Mouse (Mus musculus) heart, embryonic 15.5 days (tissue): Measurements from ENCODE around the gene Nrip2. TPM values are rescaled to one million over a fixed set of nuclear protein-coding genes. Genes with fewer than 3 reads are reported as not detected.

Experiments used
- ATAC-seq: fragments of 200-750 bp; cut with Nextera tagmentation; replicated peaks from 2 replicates; pipeline ENCODE4 v1.8.0; 2017; ENCODE audit warnings: low read depth, moderate TSS enrichment; ENCODE audit not compliant: insufficient number of reproducible peaks, insufficient read depth, low FRiP score
- H3K27ac ChIP-seq: fragments of 300-500 bp; sonication (generic); 2 replicates; pipeline ENCODE4 v1.5.1; 2015; ENCODE audit warnings: mild to moderate bottlenecking, inconsistent platforms
- H3K27me3 ChIP-seq: fragments of 300-500 bp; sonication (generic); 2 replicates; pipeline ENCODE4 v1.6.1; 2015; ENCODE audit warnings: inconsistent platforms
- H3K36me3 ChIP-seq: fragments of 300-500 bp; sonication (generic); 2 replicates; pipeline ENCODE4 v1.6.1; 2015; ENCODE audit warnings: mild to moderate bottlenecking, inconsistent platforms
- H3K4me1 ChIP-seq: fragments of 300-500 bp; sonication (generic); replicated peaks from 2 replicates; pipeline ENCODE4 v1.6.1; 2015; ENCODE audit warnings: inconsistent platforms
- H3K4me2 ChIP-seq: fragments of 300-500 bp; sonication (generic); 2 replicates; pipeline ENCODE4 v1.6.1; 2015; ENCODE audit warnings: inconsistent platforms, mild to moderate bottlenecking, moderate library complexity
- H3K4me3 ChIP-seq: fragments of 300-500 bp; sonication (generic); 2 replicates; pipeline ENCODE4 v1.5.1; 2015; ENCODE audit warnings: mild to moderate bottlenecking, inconsistent platforms
- H3K9ac ChIP-seq: fragments of 300-500 bp; sonication (generic); 2 replicates; pipeline ENCODE4 v1.6.1; 2015; ENCODE audit warnings: mild to moderate bottlenecking, inconsistent platforms
- H3K9me3 ChIP-seq: fragments of 300-500 bp; sonication (generic); replicated peaks from 2 replicates; pipeline ENCODE4 v1.6.1; 2016; ENCODE audit warnings: inconsistent platforms
- WGBS: fragments of 180-500 bp; shearing (Covaris S2); methylation state at CpG from one replicate; pipeline ENCODE4 v1.1.7; 2015; ENCODE audit warnings: mixed read lengths; 5-methylcytosine and 5-hydroxymethylcytosine counted together
- polyA plus RNA-seq: library from polyadenylated mRNA; unstranded; fragments of >200 nt; fragmentation: Nextera tagmentation; extraction: Ambion mirVana; gene quantifications from 2 replicates; pipeline ENCODE4 v1.2.1, GENCODE M21; 2015

Gene Nrip2
- polyA plus RNA-seq, 1 experiment from 2014 or later = 2.3 TPM

- Histone ChIP-seq H3K27ac (no peak overlapping the region), H3K36me3 (no peaks in the 10 kb centered on the region), H3K4me3 (no peak overlapping the region), H3K4me2 (no peak overlapping the region), H3K4me1 (peaks cover 13% of the 10 kb centered on the region), H3K9ac (no peak overlapping the region), H3K27me3 (no peaks in the 10 kb centered on the region), H3K9me3 (no peaks in the 10 kb centered on the region)
- WGBS = 74% methylated on average over 7 of the region's 7 CpGs
- no peak for ATAC-seq
Observed at GRCm38 (mm10) chr6:128397574-128398261, 1.4 kb upstream of the Nrip2 start.

- Histone ChIP-seq H3K4me2 (peak overlapping the region; percentile 60), H3K27me3 (no peaks in the 10 kb centered on the region), H3K4me1 (peaks cover 15% of the 10 kb centered on the region), H3K9me3 (no peaks in the 10 kb centered on the region), H3K9ac (peak overlapping the region; percentile 41; the same call in 1 of the 2 replicates), H3K27ac (peak overlapping the region; percentile 2; the same call in 1 of the 2 replicates), H3K36me3 (no peaks in the 10 kb centered on the region), H3K4me3 (peak overlapping the region; percentile 34)
- WGBS = 13% methylated on average over 13 of the region's 21 CpGs
- ATAC-seq = peak; percentile 29; the same call in 1 of the 2 replicates
Observed at GRCm38 (mm10) chr6:128399421-128400185, 507 bp downstream of the Nrip2 start.

- H3K27ac ChIP-seq = no peak overlapping the region
- peaks cover 13% of the 10 kb centered on the region for H3K4me1 ChIP-seq
- H3K9me3 ChIP-seq = no peaks in the 10 kb centered on the region
- H3K9ac ChIP-seq = no peak overlapping the region
- H3K36me3 ChIP-seq = peaks cover 20% of the 10 kb centered on the region
- WGBS = 49% methylated on average over 5 of the region's 5 CpGs
- no peaks in the 10 kb centered on the region for H3K27me3 ChIP-seq
- no peak overlapping the region for H3K4me2 ChIP-seq
- no peak for ATAC-seq
- H3K4me3 ChIP-seq = no peak overlapping the region
Observed at GRCm38 (mm10) chr6:128404708-128405107, 5.6 kb downstream of the Nrip2 start.

GRCm38 (mm10) chr6:128408544-128409125, 9.5 kb downstream of the Nrip2 start:
- Histone ChIP-seq H3K9me3 (no peaks in the 10 kb centered on the region), H3K9ac (no peak overlapping the region), H3K27me3 (no peaks in the 10 kb centered on the region), H3K4me3 (no peak overlapping the region), H3K4me1 (peaks cover 5% of the 10 kb centered on the region; the same call in 1 of the 2 replicates), H3K36me3 (peaks cover 51% of the 10 kb centered on the region), H3K4me2 (no peak overlapping the region), H3K27ac (no peak overlapping the region)
- no peak for ATAC-seq
- 86% methylated on average over 7 of the region's 7 CpGs for WGBS

GRCm38 (mm10) chr6:128410305-128410704, 11.2 kb downstream of the Nrip2 start:
- Histone ChIP-seq H3K4me2 (no peak overlapping the region), H3K4me1 (no peaks in the 10 kb centered on the region), H3K27me3 (no peaks in the 10 kb centered on the region), H3K9me3 (no peaks in the 10 kb centered on the region), H3K9ac (no peak overlapping the region), H3K36me3 (peaks cover 51% of the 10 kb centered on the region), H3K4me3 (no peak overlapping the region), H3K27ac (no peak overlapping the region)
- no peak for ATAC-seq
- 92% methylated on average over 13 of the region's 13 CpGs for WGBS

GRCm38 (mm10) chr6:128411115-128411514, 12.0 kb downstream of the Nrip2 start:
- H3K27ac ChIP-seq = no peak overlapping the region
- no peak for ATAC-seq
- H3K4me3 ChIP-seq = no peak overlapping the region
- H3K9ac ChIP-seq = no peak overlapping the region
- 22% methylated on average over 3 of the region's 3 CpGs for WGBS
- no peaks in the 10 kb centered on the region for H3K9me3 ChIP-seq
- H3K36me3 ChIP-seq = peaks cover 51% of the 10 kb centered on the region
- no peaks in the 10 kb centered on the region for H3K27me3 ChIP-seq
- no peak overlapping the region for H3K4me2 ChIP-seq
- H3K4me1 ChIP-seq = no peaks in the 10 kb centered on the region

- ATAC-seq = no peak
- H3K4me2 ChIP-seq = no peak overlapping the region
- no peak overlapping the region for H3K27ac ChIP-seq
- no peaks in the 10 kb centered on the region for H3K4me1 ChIP-seq
- no peaks in the 10 kb centered on the region for H3K9me3 ChIP-seq
- H3K4me3 ChIP-seq = no peak overlapping the region
- no peaks in the 10 kb centered on the region for H3K27me3 ChIP-seq
- 83% methylated on average over 5 of the region's 5 CpGs for WGBS
- H3K36me3 ChIP-seq = peaks cover 18% of the 10 kb centered on the region
- H3K9ac ChIP-seq = no peak overlapping the region
Observed at GRCm38 (mm10) chr6:128416169-128416568, 17.1 kb downstream of the Nrip2 start.

- 89% methylated on average over 1 of the region's 1 CpGs for WGBS
- H3K36me3 ChIP-seq = peaks cover 3% of the 10 kb centered on the region; the same call in 1 of the 2 replicates
- no peak overlapping the region for H3K27ac ChIP-seq
- no peak overlapping the region for H3K4me3 ChIP-seq
- H3K9me3 ChIP-seq = no peaks in the 10 kb centered on the region
- no peaks in the 10 kb centered on the region for H3K27me3 ChIP-seq
- no peak for ATAC-seq
- H3K4me2 ChIP-seq = no peak overlapping the region
- H3K4me1 ChIP-seq = no peaks in the 10 kb centered on the region
- H3K9ac ChIP-seq = no peak overlapping the region
Observed at GRCm38 (mm10) chr6:128418076-128418475, 19.0 kb downstream of the Nrip2 start.

- no peaks in the 10 kb centered on the region for H3K27me3 ChIP-seq
- H3K9me3 ChIP-seq = no peaks in the 10 kb centered on the region
- H3K36me3 ChIP-seq = no peaks in the 10 kb centered on the region
- H3K9ac ChIP-seq = no peak overlapping the region
- no peak overlapping the region for H3K4me3 ChIP-seq
- 44% methylated on average over 2 of the region's 2 CpGs for WGBS
- ATAC-seq = no peak
- peak overlapping the region; percentile 2; the same call in 1 of the 2 replicates for H3K27ac ChIP-seq
- H3K4me2 ChIP-seq = no peak overlapping the region
- H3K4me1 ChIP-seq = peaks cover 7% of the 10 kb centered on the region
Observed at GRCm38 (mm10) chr6:128421036-128421435, 21.9 kb downstream of the Nrip2 start.

GRCm38 (mm10) chr6:128421480-128421879, 22.4 kb downstream of the Nrip2 start:
- H3K27ac ChIP-seq = 0 out of 2 replicates have a peak overlapping the region, but pooled peaks have one; percentile 2
- H3K4me1 ChIP-seq = peaks cover 7% of the 10 kb centered on the region
- H3K36me3 ChIP-seq = no peaks in the 10 kb centered on the region
- no peaks in the 10 kb centered on the region for H3K9me3 ChIP-seq
- no peak overlapping the region for H3K9ac ChIP-seq
- H3K4me2 ChIP-seq = no peak overlapping the region
- H3K27me3 ChIP-seq = no peaks in the 10 kb centered on the region
- 84% methylated on average over 3 of the region's 3 CpGs for WGBS
- no peak overlapping the region for H3K4me3 ChIP-seq
- ATAC-seq = no peak

GRCm38 (mm10) chr6:128423496-128424268, 24.6 kb downstream of the Nrip2 start:
- peak overlapping the region; percentile 65 for H3K9ac ChIP-seq
- no peaks in the 10 kb centered on the region for H3K27me3 ChIP-seq
- H3K27ac ChIP-seq = peak overlapping the region; percentile 94
- no peaks in the 10 kb centered on the region for H3K9me3 ChIP-seq
- WGBS = 43% methylated on average over 15 of the region's 16 CpGs
- H3K4me1 ChIP-seq = peaks cover 7% of the 10 kb centered on the region
- peaks cover 6% of the 10 kb centered on the region; the same call in 1 of the 2 replicates for H3K36me3 ChIP-seq
- ATAC-seq = 0 out of 2 replicates have a peak, but pooled peaks have one; percentile 1
- peak overlapping the region; percentile 69 for H3K4me3 ChIP-seq
- H3K4me2 ChIP-seq = peak overlapping the region; percentile 75
